Mouse (Mus musculus) kidney, postnatal 14 days (tissue): ENCODE measurements at regions not wholly inside any gene's neighbourhood (a gene's known extent, or its start where the extent isn't known, plus 50 kb on each side); places are given as distances from the start of the nearest gene placed in this dataset.

Experiments
- DNase-seq: peaks from one replicate; pipeline ENCODE4 v3.0.0; 2022; ENCODE audit warnings: mixed read lengths

DNA sequence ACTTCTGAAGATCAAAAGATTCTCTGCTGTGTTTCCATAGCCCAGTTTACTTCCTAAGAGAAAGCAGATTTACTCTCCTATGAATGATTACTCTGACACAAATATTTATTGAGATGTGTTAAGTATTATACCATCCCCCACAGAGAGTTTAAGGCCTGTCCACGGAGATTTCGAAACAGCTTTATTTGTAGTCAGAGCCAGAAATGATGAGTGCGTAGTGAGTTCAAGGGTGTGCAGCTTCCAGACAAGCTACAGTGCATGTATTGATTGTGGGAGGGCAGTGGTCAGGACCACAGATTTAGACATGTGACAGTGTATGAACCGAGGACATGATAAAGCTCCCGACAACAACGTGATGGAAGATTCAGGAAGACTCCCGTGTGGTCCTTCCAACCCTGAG, 126.8 kb downstream of the Hlx start:
- DNase-seq = no peak

DNA sequence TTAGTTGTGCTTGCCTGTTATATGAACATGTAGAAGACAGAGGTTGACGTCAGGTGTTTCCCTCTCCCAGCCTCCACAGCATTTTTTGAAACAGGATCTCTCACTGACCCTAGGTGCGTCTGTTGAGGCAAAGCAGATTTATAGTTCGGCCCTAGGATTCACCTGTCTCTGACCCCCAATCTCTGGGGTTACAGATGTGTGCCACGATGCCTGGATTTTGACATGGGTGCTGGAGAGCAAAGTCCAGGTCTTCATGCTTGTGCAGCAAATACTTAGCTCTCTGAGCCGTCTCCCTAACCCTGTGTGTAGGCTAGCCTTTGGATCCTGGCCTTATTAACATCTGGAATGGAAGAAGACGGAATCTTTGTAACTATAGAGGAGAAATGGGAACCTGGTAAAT, 129.3 kb downstream of the Hlx start:
- DNase-seq = no peak

DNA sequence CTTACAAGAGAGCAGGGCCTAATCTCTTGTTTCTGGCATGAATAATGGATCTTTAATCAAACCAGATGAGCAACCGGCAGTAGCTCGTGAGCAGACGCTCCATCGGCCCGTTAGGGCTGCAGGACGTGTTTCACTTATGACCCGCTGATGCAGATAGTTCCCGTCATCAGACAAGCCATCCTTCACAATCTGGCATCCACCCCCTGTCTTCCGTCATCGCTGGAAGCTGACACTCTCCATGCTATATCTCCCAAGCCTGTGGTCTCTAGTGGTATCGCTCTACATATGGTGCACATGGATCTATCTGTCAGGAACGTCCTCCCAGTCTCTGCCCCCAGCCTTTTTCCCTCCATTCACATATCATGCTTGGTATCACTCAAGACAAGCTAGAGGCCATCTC, 137.0 kb downstream of the Hlx start:
- no peak for DNase-seq

DNA sequence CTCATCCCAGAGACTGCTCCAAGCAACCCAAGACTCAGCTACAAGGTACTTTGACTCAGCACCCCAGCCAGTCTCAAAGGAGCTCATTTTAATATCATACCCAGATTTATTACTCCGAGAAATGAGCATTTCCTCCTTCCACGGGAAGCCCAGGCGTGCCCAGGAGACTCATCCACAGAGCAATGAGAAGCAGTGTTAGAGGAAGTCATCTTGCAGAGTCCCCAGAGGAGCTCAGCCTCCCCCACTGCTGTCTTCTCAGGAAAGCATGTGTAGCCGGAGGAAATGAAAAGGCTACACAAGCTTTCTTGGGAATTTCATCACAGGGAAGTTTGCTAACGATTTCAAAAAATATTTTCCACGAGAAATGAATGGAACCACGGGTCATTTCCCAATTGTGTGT, 141.8 kb downstream of the Hlx start:
- DNase-seq = peak; percentile 29

DNA sequence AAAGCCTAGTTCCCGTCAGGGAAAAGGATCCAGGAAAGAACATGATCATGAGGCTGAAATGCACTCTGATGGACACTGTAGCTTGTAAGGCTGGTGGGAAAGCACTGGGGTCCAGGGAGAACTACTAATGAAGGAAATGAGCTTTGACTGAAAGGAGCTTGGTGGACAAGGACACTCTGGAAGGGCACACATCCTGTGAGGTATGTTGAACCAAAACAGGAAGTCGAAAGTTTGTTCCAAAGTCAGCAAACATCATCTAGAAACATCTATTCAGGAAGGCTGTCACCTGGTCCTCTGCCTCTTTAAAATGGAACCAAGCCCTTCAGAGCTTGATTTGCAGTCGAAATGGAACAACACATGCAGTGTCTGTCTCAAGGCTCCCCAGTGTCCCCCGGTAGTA, 143.1 kb downstream of the Hlx start:
- no peak for DNase-seq

DNA sequence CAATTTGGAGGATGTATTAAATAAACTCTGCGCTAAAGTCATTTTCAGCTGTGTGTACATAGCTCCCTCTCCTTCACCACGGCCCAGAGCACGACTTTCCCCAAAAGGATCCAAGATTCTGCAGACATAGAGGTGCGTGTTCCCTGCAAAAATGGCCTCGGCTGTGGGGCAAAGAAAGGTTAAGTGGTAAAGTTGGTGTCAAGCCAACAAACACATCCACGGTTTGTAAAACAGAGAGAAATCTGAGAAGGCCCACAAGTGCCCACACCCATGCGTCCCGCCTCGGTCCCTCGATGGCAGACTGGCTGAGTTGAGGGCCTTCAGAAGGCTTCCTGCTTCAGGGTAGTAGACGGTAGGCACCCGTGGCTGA, 147.9 kb downstream of the Hlx start:
- DNase-seq = no peak

DNA sequence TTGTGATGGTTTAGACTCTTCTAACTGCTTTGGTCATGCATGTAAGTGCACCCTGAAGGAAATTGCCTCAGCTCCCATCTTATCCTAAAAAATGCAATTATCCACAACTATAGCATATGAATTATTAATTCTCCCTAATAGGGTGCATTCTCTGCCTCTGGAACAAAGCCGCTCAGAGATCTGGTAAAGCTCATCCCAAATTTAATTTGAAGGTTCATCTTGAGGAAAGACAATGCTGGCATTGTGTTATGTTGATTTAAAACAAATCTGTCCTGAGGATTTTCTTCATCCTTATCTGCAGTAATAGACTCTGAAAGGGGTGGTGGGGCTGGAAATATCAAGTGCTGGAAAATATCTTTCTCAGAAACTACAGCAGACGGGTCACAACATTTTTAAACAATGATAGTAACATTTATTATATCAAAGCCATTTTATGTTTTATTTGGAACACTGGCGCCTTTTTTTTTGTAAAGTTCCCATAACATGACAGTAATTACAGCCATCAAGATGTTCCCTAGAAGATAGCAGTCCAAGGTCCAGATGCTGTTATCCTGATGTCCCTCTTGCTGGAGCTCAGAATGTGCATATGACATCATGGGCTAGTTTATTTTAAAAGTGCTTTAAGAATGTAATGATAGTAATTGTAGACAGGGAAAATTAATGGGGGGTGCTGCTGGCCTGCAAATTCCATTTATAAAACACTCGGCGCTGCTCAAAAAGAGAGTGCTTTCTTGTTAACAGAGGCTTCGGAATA, 148.5 kb downstream of the Hlx start:
- DNase-seq = no peak

DNA sequence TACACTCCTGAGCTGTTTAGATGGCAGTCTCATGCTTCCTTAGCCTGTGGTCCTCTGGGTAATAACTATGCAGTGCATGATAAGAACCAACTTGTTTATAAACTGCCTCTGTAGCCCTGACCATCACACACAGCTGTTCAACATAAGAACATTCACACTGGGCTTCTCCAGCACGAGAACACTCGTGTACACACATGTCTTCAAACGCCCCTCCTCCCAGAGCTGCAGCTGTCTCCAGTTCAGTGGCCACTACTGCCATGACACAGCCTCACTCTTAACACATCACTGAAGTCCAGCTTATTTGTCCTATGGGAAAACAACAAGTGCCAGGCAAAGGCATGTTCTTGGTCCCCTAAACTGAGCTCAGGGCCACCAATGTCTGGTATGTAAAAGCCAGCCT, 152.9 kb downstream of the Hlx start:
- DNase-seq = no peak

DNA sequence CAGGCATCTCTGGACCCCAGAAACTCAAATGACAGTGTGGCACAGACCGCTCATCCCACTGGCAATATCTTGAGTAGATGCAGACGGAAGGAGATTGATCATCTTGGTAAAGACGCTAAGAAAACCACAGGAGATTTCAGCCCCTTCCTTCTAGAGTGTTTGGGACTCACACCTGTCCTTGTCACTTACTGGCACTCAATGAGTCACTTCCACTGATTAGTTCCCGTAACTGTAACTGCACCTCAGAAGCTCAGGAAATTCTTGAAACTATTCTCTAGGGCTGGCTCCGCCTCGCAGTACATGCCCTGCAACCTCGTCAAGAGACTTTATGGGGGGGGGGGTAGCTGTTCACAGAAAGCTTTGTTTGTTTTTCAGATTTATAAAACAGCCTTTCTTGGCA, 155.9 kb downstream of the Hlx start:
- no peak for DNase-seq

DNA sequence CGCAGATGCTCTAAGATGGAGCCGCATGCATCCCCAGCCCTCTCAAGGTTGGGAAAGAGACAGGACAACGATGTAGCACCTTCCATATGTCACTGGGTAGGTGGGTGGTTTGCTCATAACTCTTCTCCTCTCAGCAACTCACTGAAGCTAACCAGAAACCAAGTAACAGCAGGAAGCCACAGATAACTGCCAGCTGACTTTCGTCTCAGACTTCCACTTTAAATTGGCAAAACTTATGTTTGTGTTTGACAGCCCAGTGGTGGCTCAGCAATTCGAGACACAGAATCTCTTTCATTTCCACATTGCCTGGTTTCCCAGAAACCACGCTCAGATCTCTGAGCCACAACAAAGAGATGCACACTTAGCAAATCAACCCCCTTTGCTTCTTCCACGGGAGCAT, 159.1 kb downstream of the Hlx start:
- DNase-seq = no peak

DNA sequence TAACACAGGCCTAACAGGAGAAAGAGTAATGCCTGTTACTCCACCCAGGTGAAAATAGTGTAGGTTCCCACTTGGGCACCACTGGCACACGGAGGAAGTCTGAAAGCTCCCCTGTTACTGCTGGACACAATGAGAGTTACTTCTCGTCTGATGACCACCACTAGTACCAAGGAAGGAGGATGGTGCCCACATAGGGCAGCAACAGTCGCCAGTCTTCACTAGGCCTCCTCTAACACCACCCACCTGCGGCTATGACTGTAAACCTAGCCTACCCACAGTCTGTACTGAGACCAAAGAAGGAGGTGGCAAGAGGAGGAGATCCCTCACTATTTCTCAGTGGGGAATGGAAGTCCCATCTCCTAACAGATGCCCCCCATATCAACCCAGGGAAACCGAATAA, 161.7 kb downstream of the Hlx start:
- DNase-seq = no peak

DNA sequence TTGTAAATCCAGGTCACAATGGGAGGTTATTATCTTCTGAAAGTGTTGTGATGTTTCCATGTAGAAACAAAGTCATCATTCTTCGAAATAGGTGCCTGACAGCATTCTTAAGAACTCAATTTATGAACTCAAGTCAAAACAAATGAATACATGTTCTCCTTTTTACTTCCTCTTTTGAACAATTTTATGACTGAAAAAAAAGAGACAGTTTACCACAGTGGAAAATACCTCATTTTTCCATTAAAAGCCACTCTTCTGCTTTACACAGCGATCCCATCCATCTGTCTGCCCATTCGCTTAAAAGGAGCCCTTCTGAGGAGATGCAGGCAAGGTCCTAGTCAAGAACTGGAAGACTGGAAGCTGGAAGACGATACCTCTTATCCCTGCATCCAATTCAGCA, 169.5 kb downstream of the Hlx start:
- no peak for DNase-seq

DNA sequence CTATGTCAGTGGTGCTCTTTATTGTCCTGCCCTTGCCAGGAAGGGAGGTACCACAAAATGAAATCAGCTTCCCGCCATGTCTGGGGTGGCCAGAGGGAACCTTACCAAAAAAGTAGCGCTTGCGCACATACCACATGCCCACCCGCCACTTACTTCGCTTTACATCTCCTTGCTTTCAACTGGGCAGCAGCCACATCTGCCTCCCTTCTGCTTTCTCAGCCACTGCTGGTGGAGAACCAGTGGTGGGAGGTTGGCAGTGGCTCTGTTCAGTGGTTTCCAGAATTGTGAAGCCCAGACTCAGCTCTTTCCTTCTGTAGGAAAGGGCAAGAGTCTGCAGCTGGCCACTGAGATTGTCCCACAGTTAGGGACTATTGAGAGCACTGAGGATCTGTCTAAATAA, 170.2 kb downstream of the Hlx start:
- DNase-seq = no peak

DNA sequence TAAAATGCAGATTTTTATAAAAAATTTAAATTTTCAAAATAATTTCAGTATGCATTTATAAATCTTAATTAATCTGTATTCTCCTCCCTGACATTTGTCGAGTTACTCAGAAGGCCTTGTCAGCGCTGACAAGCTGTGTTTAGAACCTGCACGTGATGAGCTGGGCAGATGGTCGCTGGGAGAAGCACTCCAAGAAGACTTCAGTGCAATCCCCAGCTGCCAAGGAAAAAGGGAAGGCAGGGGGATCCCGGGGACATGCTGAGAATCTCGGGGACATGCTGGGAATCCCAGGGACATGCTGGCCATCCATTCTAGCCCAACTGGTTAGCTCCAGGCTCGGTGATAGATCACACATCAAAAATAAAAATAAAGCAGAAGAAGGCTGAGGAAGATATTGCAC, 172.9 kb downstream of the Hlx start:
- DNase-seq = no peak

DNA sequence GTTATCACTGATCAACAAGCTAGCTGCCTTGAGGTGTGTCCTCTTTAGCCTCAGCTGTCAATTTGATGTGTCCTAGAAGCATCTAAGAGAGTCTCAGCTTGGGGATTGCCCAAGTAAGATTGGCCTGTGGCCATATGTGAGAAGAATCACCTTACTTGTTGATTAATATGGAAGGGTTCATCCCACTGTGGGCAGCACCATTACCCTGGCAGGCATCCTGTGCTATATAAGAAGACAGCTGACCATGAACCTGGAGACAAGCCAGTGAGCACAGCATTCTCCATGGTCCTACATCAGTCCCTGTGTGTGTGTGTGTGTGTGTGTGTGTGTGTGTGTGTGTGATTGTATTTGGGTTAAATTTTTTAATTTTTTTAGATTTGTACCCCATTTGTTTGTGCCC, 178.6 kb downstream of the Hlx start:
- no peak for DNase-seq

DNA sequence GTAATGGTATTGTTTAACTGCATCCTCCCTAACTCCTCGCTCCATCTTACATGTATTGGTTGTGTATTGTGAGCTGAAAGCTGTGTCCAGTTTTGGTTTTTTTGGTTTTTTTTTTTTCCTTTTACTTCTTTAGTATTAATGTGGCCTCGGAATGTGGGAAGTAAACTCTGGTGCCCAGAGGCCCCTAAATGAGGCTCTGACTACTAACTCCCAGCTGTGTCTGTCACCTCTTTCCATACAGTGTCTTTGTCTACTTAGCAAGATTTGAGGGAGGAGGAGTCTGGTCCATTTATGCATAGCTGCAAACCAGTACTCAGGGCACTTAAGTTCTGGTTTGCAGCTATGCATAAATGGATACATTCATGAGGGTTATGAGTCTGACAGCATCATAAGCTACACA, 181.9 kb downstream of the Hlx start:
- no peak for DNase-seq

DNA sequence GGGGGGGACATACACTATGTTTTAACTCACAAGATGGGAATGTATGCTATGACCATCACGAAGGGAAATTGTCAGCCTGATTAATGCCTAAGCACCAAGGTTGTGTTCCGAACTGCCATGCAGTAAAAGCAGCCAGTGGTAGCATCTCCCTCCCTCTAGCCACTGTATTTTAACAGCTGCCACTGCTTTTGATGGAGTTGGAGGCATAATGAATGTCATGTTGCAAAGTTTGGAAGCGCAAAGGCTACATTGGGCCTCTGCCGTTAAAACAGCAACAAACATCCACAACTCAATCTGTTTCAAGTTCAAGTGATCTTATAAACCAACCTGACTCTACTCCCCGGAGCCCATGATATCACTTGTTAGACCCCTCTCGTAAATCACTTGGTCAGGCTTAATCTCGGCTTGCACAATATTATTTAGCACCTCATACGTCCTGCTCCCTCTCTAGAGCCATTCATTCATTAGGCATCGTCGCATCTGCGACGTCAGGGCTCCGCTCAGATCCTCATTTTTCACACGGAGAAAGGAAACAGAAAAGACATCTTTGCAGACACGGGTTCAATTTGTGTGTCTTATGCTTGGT, 184.7 kb downstream of the Hlx start:
- no peak for DNase-seq

DNA sequence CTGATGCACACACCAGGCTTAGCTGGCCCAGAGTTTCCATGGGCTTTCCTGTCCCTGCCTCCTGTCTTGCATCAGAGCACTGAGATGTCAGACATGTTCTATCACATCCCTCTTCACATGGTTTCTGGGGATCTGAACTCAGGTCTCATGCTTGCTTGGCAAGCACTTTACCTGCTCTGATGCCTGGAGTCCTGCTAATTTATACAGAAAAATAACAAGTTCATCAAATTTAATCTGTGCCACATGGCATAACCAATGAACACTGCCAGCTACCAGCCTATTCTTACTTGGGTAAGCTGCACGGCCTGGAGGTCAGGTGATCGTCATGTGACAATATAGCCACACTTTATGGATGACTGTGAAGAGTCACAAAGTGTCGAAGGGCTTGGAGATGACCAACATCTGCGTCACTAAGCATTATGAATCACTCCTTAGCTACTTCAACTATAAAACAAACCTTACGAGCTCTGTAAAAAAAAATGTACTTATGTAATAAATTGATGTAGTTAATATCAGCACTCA, 186.2 kb downstream of the Hlx start:
- no peak for DNase-seq

DNA sequence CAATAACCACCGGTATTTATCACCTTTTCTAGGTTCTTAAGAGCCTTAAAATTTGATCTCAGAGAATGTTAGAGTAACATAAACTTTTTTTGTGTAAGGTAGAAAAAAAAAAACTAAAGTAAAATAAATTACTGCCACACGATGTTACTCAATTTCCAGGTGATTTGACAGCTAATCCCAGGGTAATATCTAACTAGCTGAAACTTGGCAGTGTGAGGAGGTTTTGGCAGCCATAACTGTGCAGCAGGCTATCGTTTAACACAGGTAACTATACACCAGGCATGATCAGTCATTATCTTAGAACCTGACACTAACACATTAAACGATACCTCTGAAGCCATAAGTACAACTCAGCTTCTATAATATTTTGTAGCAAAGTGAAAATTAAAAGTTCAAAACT, 187.3 kb downstream of the Hlx start:
- DNase-seq = no peak

DNA sequence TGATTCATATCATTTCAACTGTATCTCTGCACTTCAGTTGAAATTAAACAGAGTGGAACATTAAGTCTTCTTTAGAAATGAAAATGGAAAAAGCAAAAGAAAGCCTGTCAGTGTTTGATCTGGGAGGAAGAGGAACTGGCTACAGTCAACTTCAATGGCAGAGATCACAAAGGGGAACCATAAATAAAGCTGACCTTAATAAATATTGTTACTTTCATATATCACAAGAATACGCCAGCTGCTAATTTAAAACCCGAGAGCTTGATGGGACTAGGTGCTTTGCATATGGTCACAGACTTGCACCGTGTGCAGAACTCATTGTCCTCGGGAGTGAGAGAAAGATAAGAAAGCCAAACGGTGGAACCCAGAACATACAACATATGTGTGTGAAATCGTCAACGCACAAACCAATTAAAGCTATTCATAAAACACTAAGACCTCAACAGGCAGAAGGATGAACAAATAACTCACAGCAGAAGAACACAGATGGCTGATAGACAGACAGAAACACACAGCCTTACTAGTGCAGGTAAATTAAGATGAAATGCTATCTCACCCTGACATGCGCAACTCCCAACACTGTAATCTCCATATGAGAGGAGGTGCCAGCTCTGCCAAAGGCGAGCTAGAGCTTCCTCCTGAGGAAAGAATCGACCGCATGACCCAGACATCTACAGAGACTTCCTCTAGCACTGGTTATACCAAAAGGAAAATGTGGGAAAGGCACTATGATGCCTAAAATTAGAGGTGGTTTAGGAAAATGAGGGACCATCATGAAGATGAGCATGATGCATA, 189.9 kb downstream of the Hlx start:
- DNase-seq = no peak

DNA sequence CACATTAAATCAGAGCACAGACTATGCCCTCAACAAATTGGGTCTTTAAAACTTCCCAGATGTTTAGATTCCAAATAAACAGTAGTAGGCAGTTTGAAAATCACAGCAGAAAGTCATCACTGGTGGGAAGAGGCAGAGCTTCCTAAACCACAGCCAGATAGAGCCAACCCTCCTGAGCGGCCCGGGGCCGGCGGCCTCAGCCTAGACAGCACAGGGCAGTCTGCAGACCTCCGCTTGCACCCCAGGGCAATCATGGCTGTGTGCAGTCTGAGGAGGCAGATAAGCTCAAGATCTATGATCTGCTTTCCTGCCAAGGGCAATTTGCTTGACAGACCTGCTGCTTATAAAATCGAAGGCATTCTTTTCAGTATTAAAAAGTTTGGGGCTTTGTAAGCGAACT, 192.6 kb downstream of the Hlx start:
- no peak for DNase-seq

DNA sequence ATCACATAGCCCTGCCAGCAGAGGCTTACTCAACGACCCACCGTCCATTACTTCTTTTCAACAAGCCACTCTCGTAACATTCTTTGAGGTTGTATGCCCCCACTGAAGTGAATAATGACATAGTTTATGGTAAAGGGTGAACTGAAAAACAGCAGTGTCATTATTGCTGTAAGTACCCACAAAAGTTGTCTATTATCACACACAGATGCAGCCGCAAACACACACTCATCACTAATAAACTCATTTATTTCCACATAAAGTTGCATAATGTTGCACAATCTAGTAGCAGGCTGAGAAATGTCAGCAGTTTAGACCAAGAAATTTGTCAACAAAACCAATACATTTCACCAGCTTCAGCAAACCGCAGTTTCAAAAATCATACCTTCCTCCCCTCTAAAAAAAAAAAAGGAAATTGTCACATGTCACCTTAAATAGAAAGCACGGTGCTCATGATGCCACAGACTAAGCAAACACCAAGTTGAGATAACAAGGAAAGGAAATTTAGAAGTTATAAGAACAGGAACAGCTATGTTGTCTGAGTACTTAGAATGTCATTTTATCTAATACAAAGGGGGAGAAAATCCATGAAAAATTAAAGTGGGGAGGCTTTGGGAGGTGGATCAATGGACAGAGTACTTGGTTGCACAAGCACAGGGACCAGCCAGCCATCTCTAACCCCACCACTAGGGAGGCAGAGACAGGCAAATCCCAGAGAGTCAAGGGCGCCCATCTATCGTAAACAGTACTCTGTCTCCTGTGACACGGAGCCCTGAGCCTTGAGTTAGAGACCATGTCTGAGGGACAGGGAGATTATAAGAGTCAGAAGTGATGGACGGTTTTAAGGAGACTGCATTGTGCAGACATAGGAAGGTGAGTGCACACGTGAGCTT, 195.9 kb downstream of the Hlx start:
- DNase-seq = no peak

DNA sequence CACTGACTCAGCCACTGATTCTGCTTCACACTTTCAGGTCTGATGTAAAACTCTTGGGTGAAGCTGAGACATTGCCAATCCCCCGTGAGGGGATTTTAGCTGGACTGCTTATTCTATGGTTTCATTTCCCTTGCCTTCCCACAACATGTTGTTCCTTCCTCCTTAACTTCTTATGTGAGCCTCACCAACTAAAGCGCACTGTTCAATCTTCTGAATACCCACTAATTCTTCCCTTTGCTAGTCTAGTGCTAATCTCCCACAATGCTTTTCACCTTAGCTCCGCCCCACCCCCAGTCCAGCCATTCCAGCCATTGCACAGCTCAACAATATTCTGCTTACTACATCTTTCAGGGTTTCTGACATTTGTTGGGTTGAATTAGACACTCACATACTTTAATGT, 196.7 kb downstream of the Hlx start:
- DNase-seq = no peak
